Mouse (Mus musculus) adrenal gland, postnatal 25 days (tissue): ENCODE measurements at regions not wholly inside any gene's neighbourhood (a gene's known extent, or its start where the extent isn't known, plus 50 kb on each side); places are given as distances from the start of the nearest gene placed in this dataset.
A peak's percentile ranks its signal among the peaks of the same experiment; 100 is the strongest.
"Not testable (repeated sequence)": the region's sequence is repeated elsewhere in the genome, so short reads cannot be mapped to it uniquely, and the experiment has no call there.

Experiments
- DNase-seq: peaks from one replicate; pipeline ENCODE4 v3.0.0; 2021; ENCODE audit warnings: mixed read lengths

DNA sequence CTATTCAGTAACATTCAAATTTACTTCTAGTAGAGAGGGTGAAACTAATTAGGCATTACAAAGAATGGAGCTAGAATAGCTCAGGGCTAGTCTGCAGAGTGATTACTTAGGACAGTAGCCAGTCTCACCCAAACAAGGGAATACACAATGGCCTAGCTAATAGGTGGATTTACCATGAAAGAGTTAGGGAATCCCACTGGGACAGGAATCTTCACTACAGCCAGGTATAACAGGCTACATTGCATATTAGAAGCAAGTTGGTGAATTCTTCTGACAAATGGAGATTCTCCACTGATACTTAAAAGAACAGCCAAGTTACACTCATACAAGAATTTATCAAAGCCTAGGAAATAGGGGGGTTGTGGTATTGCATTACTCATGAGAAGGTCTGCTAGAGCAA, 670.2 kb upstream of the Chrm3 start:
- not testable (repeated sequence) for DNase-seq

- DNase-seq, result no peak
Measured at GRCm38 (mm10) chr13:11030381-11030780, 669.7 kb upstream of the Chrm3 start.

- no peak for DNase-seq
Measured at GRCm38 (mm10) chr13:11025918-11026317, 665.3 kb upstream of the Chrm3 start.

- no peak for DNase-seq
Measured at GRCm38 (mm10) chr13:11024441-11024840, 663.8 kb upstream of the Chrm3 start.

DNA sequence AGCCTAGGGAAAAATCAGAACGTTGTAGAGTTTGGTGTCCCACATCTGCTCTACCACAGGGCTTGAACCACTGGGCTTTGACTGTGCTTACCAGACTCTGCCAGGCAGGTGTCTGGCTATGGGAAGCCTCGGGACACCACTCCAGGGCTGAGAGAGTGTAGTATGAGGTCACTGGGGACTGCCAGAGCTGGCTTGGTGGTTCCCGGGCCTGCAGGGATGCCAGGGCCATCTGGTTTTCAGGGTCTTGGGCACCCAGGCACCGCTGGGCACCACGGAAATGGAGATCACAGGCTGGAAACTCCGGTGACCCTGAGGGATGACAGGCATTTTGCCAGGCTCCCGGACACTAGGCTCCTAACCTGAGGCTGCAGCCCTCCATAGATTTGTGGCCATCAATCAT, 656.9 kb upstream of the Chrm3 start:
- peak; percentile 12 for DNase-seq

DNA sequence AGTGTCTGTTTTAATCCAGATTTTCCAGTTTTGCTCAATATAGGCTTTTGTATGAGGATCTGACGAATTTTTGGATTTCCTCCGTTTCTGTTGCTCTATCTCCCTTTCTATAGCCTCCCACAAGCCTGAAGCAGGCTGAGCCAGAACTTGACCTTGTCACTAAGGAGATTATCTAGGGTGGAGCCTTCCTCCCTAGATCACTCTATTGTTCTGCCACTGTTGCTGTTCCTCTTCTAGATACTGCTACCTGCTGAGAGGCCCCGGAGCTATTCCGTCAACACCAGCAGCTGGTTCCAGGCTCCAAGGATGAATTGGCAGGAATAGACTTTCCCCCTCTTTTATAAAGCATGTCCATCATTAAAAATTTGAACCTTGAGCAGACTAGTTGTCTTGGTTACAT, 644.7 kb upstream of the Chrm3 start:
- DNase-seq, result no peak

DNA sequence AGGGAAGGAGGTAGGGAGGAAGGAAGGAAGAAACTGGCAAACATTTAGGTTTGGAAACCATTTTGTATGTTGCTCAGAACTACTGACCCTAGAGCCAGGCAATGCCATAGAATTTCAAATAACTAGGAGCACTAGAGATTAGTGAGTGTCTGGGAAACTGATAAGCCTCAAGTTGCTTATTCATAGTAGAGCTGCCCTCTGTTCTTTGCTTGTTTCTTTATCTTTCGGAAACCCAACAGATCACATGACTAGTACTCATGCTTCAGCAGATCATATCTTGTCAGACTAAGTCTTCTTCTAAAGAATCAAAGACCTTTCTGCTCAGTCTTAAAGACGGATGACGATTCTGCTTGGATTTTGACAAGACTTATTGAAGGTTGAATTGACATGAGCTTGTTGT, 630.5 kb upstream of the Chrm3 start:
- no peak for DNase-seq

GRCm38 (mm10) chr13:10990503-10991025, 629.9 kb upstream of the Chrm3 start:
- DNase-seq, result no peak

DNA sequence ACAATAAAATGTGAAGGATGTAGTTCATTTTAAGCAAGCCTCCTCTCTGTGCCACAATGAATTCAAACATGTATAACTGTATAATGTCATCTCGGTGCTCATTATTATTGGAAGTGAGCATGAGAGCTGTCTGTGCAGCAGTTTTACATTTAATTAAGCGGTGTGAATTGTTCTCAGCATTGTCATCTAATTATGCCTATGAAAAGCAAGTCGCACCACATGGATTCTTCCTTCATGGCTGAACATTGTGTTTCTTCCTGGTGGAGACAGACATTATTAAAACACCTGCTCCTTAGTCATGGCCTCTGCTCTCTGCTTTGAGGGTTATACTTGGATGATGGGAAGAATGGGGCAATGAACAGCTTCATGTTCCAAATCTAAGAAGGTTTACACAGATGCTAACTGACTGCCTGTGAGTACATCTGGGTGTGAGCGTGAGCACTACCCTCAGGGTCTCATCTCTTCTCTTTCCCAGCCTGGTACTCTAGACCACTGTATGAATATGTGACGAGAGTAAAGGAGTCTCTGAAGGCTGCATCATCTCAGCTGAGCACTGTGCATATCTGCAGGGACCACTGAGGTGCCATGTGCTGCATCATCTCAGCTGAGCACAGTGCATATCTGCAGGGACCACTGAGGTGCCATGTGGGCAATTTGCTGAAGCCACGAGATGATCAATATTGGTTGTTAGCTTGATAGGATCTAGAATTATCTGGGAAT, 628.6 kb upstream of the Chrm3 start:
- no peak for DNase-seq

DNA sequence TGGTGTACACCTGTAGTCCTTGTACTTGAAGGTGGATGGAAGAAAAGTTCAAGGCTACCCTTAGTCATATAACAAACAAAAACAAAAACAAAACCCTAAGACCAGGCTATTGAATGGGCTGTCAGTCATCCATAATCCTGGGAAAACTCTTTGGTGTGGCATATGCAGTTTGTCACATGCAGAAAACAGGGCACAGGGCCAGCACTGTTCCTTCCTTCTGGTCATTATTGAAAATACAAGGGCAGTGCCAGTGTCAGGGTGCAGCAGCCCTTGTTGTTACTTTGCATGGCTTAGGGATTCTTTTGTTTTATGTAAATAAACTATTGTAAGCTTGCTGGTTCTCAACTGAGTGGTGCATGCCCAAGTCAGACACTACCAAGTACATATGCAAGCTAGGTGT, 623.1 kb upstream of the Chrm3 start:
- DNase-seq, result no peak

DNA sequence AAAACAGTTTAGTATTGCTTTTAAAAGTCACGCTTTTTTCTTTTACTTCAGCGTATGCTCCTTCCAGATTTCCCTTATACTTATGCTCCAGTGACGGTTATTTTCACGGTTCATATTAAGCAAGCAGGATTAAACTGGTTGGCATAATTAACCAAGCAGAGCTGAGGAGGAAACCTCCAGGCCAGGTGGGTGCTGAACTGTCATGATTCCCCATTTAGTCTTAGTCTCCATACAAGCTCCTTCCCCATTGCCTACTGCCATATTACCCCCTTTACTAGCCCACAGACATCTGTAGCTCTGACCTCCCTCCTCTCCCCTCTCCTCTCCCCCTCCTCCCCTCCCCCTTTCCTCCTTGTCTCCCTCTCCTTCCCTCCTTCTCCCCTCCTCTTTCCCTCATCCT, 621.9 kb upstream of the Chrm3 start:
- no peak for DNase-seq

DNA sequence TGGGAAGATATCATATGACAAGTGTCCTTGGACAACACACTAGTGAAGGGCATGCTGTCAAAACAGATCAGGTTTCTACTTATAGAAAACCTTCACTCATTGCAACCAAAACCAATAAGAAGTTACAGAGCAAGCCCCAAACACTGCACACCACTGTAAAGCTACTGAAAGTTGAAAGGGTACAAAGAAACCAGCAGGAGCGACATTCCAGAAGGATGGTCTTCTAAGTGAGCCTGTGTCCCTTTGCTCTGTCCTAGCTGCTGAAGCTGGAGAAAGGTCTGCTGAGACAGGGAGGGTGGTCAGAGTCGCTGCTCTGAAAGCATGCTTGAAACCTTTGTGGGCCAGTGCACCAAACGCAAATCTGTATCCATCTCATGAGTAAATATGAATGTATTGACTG, 611.3 kb upstream of the Chrm3 start:
- DNase-seq, result no peak

- no peak for DNase-seq
Measured at GRCm38 (mm10) chr13:10970721-10971120, 610.1 kb upstream of the Chrm3 start.

DNA sequence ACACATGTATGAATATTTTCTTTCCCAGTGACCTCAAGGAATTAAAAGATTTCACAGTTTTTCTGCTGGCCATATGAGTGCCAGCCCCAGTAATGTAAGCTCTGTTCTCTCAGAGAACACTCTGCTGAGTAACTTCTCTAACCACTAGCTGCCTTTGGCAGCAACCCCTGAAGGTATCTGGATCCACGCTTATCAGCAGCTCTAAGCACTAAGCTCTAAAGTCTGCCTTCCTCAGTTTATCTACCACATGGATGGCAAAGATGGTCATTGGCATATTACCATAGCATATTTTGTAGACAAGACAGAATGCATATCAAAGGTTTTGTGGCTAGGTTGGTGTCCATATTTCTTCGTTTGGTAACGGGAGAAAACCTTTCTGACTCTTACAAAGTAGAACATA, 592.3 kb upstream of the Chrm3 start:
- DNase-seq, result no peak

DNA sequence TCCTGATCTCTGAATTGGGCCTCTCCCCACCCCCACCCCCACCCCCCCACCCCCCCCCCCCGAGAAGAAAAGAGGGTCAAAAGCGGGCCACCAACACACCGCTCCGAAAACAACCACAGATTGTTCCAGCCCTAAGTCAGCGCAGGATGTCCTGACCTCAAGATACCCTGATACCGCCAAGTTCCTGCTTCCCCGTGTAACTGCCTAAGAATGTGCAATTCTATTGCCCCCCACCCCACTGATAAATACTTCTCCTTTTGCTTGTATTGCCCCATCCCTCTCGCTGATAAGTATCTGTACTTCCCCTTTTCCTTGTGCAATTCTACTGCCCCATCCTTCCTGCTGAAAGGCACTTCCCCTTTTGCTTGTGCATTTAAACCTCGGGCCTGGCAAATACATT, 590.0 kb upstream of the Chrm3 start:
- DNase-seq, result not testable (repeated sequence)

DNA sequence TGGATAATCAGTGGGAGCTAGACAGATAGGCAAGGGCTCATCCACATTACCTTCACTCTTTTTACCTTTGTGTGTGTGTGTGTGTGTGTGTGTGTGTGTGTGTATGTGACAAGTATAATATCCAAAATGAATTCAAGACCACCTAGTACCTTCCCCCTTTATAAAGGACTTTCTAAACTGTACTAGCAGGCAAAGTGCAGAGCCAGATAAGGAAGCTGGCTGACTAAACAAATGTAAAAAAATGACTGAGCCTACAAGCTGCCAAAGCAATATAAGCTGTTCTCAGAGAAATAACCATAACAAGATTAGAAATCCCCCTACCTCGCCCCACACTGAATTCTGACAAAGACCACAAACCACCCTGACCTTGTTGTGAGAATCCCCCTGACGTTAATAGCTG, 586.8 kb upstream of the Chrm3 start:
- DNase-seq, result no peak

- no peak for DNase-seq
Measured at GRCm38 (mm10) chr13:10943877-10944276, 583.2 kb upstream of the Chrm3 start.

- peak; percentile 22 for DNase-seq
Measured at GRCm38 (mm10) chr13:10942031-10942655, 581.5 kb upstream of the Chrm3 start.

- no peak for DNase-seq
Measured at GRCm38 (mm10) chr13:10938233-10938632, 577.6 kb upstream of the Chrm3 start.

DNA sequence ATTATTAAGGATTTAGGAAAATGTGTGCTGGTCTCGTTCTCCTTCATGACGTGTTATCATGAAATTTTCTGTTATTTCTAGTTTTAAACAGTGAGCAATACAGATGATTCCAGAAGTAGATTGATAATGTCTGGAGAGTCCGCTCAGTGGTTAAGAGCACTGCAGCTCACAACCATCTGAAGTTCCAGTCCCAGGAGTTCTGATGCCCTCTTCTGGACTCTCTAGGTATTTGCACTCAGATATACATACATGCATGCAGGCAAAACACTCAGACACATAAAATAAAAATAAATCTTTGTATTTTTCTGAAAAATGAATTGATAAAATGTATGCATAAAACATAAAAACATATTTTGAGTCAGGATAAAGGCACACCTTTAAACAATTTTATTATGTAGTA, 570.1 kb upstream of the Chrm3 start:
- no peak for DNase-seq

DNA sequence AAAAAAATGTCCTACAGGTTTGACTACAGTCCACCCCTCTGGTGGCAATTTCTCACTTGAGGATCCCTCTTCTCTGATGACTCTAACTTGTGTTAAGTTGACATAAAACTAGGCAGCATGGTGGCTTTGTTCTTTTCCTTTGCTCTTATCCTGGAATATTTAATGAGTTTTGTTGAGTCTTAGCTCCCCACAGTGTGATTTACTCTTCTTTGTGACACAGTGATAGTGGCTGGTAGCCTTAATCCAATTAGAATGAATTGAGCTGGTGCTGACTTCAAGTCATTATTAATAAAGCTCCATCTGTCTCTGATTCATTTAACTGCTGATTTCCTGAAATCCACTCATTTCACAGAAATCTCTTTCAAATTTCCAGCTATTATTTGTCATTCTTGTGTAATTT, 553.7 kb upstream of the Chrm3 start:
- DNase-seq, result no peak

GRCm38 (mm10) chr13:10909122-10909751, 548.6 kb upstream of the Chrm3 start:
- no peak for DNase-seq

- DNase-seq, result no peak
Measured at GRCm38 (mm10) chr13:10867864-10868263, 507.2 kb upstream of the Chrm3 start.
